Mouse (Mus musculus) kidney, embryonic 14.5 days (tissue): Measurements from ENCODE around the gene Clec2i. TPM values are rescaled to one million over a fixed set of nuclear protein-coding genes. Genes with fewer than 3 reads are reported as not detected.
A peak's percentile ranks its signal among the peaks of the same experiment; 100 is the strongest.

Experiments used
- ATAC-seq: fragments of 200-750 bp; cut with Nextera tagmentation; 2 replicates; pipeline ENCODE4 v1.8.0; 2017; ENCODE audit warnings: moderate number of reproducible peaks, mild to moderate bottlenecking, moderate TSS enrichment, moderate library complexity; ENCODE audit not compliant: low FRiP score, low TSS enrichment
- H3K27ac ChIP-seq: fragments of 300-500 bp; sonication (generic); 2 replicates; pipeline ENCODE4 v1.5.1; 2014; ENCODE audit warnings: low read depth, mild to moderate bottlenecking, low read length, moderate library complexity, mixed read lengths
- H3K27me3 ChIP-seq: fragments of 300-500 bp; sonication (generic); 2 replicates; pipeline ENCODE4 v1.6.1; 2014; ENCODE audit warnings: mild to moderate bottlenecking, low read length; ENCODE audit not compliant: control insufficient read depth, insufficient read depth
- H3K36me3 ChIP-seq: fragments of 300-500 bp; sonication (generic); 2 replicates; pipeline ENCODE4 v1.6.1; 2014; ENCODE audit warnings: low read length, mixed read lengths; ENCODE audit not compliant: control insufficient read depth, insufficient read depth
- H3K4me1 ChIP-seq: fragments of 300-500 bp; sonication (generic); 2 replicates; pipeline ENCODE4 v1.6.1; 2014; ENCODE audit warnings: low read length, mixed read lengths; ENCODE audit not compliant: control insufficient read depth, insufficient read depth
- H3K4me2 ChIP-seq: fragments of 300-500 bp; sonication (generic); replicated peaks from 2 replicates; pipeline ENCODE4 v1.6.1; 2014; ENCODE audit warnings: low read depth, mild to moderate bottlenecking, low read length
- H3K4me3 ChIP-seq: fragments of 300-500 bp; sonication (generic); 2 replicates; pipeline ENCODE4 v1.5.1; 2014; ENCODE audit warnings: mild to moderate bottlenecking, low read length
- H3K9ac ChIP-seq: fragments of 300-500 bp; sonication (generic); 2 replicates; pipeline ENCODE4 v1.6.1; 2014; ENCODE audit warnings: low read depth, mild to moderate bottlenecking, low read length, moderate library complexity
- H3K9me3 ChIP-seq: fragments of 300-500 bp; sonication (generic); 2 replicates; pipeline ENCODE4 v1.6.1; 2016; ENCODE audit warnings: low read length; ENCODE audit not compliant: control insufficient read depth
- WGBS: fragments of 180-500 bp; shearing (Covaris S2); extraction: QIAGEN DNeasy Blood & Tissue Kit; methylation state at CpG from one replicate; pipeline ENCODE4 v1.1.7; 2014; 5-methylcytosine and 5-hydroxymethylcytosine counted together
- polyA plus RNA-seq: library from polyadenylated mRNA; unstranded; fragments of >200 nt; fragmentation: Nextera tagmentation; extraction: Ambion mirVana; gene quantifications from 2 replicates; pipeline ENCODE4 v1.2.1, GENCODE M21; 2014

The Clec2i gene
- polyA plus RNA-seq, 1 experiment from 2014 or later = 0.23 TPM

DNA sequence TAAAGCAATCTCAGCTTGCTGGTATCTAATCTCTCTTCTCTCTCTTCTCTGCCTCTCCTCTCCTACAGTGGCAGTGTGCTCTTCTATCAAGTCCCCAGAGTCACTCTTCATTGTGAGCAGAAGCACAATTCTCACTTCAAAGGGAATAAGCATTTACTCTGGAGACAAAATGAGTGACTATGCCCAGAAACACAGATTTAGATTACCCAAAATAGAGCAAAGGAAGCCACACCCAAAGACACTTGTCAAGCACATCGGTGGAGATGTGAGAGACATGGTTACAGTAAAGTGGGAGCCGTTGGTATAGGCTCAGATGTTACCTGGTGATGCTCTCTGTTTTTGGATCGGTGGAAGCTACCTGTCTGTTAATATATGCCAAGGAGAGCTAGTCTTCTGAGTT is 34.6 kb upstream of the Clec2i start:
- ATAC-seq = no peak
- H3K9me3 ChIP-seq = no peaks in the 10 kb centered on the region
- H3K4me1 ChIP-seq = 0 out of 2 replicates have a peak, but pooled peaks cover 5% of the 10 kb centered on the region
- H3K27ac ChIP-seq = no peak overlapping the region
- H3K36me3 ChIP-seq = no peaks in the 10 kb centered on the region
- H3K27me3 ChIP-seq = no peaks in the 10 kb centered on the region
- H3K4me3 ChIP-seq = no peak overlapping the region
- H3K4me2 ChIP-seq = no peak overlapping the region
- WGBS = 85% methylated on average over 3 of the region's 3 CpGs
- no peak overlapping the region for H3K9ac ChIP-seq

DNA sequence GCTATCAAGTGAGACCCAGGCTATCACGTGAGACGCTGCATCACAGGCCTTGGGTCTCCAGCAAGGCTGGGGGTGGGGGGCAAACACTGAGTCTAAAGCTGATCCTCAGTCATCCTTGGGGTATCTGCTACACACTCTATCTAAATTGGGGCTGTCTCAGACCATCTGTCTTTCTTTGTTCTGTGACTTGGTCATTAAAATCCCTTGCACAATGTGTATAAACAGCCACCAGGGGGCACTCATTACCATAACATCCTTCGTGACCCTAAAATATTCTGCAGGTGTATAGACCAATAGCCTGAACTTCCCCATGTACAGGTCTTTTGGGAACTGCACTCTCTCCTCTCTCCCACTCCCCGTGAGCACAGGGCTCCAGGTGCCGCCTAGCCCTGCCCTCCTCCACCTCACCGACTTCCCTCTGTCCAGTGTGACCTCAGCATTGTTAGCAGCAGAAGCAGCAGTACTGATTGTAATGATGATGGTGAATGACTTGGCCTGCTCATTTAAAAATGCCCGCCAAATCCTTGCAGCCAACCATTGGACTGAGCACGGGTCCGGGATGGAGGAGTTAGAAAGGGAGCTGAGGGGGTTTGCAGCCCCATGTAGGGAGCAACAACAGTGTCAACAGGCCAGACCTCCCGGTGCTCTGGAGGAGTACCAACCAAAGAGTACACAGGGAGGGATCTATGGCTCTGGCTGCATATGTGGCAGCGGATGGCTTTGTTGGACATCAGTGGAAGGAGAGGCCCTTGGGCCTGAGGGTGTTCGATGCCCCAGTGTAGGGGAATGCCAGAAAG is 33.2 kb upstream of the Clec2i start:
- peak; percentile 80 for ATAC-seq
- 48% methylated on average over 12 of the region's 12 CpGs for WGBS
- 0 out of 2 replicates have a peak, but pooled peaks cover 5% of the 10 kb centered on the region for H3K4me1 ChIP-seq
- no peaks in the 10 kb centered on the region for H3K27me3 ChIP-seq
- no peaks in the 10 kb centered on the region for H3K9me3 ChIP-seq
- H3K9ac ChIP-seq = no peak overlapping the region
- H3K36me3 ChIP-seq = no peaks in the 10 kb centered on the region
- H3K4me3 ChIP-seq = no peak overlapping the region
- H3K27ac ChIP-seq = no peak overlapping the region
- 0 out of 2 replicates have a peak overlapping the region, but pooled peaks have one; percentile 5 for H3K4me2 ChIP-seq

DNA sequence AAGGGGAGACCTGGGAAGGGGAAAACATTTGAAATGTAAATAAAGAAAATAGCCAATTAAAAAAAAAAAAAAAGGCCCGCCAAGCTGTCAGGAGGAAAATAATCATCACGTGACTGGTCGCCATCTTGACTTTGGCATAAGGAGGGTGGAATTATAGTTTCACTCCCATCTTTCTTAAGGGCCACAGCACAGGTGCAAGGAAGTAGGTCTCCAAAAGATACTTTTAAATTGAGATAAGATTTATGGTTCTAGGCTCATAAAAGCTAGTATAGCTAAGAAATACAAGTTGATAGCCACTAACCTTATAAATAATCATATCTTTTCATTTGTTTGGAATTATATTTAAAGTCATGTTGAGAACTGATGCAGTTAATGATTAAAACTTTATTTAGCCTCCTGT is 32.5 kb upstream of the Clec2i start:
- Histone ChIP-seq H3K9ac (no peak overlapping the region), H3K36me3 (no peaks in the 10 kb centered on the region), H3K4me1 (0 out of 2 replicates have a peak, but pooled peaks cover 5% of the 10 kb centered on the region), H3K27ac (no peak overlapping the region), H3K9me3 (no peaks in the 10 kb centered on the region), H3K4me2 (no peak overlapping the region), H3K27me3 (no peaks in the 10 kb centered on the region), H3K4me3 (no peak overlapping the region)
- WGBS = 87% methylated on average over 3 of the region's 3 CpGs
- no peak for ATAC-seq

DNA sequence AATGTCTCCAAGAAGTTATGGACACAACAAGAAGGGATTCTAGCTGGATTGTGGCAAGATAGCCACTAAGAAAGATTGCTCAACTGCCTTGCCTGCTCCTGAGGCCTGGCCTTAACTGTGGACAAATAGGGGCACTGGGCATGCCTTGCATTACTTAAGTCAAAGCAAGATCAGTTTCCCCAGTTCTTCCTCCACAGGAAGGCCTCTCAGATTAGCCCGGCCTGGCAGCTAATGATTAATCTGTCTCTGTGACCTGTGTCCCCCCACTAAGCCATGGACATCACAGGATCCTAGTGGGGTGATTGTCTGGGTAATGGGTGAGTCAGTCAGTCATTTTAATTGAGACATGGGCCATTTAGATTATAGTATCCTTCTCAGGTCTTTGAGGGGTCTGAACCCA is 31.9 kb upstream of the Clec2i start:
- 0 out of 2 replicates have a peak, but pooled peaks cover 5% of the 10 kb centered on the region for H3K4me1 ChIP-seq
- 53% methylated on average over 1 of the region's 1 CpGs for whole genome bisulfite sequencing
- no peaks in the 10 kb centered on the region for H3K9me3 ChIP-seq
- H3K27me3 ChIP-seq = no peaks in the 10 kb centered on the region
- no peak overlapping the region for H3K4me2 ChIP-seq
- H3K36me3 ChIP-seq = no peaks in the 10 kb centered on the region
- H3K4me3 ChIP-seq = no peak overlapping the region
- H3K27ac ChIP-seq = no peak overlapping the region
- ATAC-seq = no peak
- H3K9ac ChIP-seq = no peak overlapping the region

DNA sequence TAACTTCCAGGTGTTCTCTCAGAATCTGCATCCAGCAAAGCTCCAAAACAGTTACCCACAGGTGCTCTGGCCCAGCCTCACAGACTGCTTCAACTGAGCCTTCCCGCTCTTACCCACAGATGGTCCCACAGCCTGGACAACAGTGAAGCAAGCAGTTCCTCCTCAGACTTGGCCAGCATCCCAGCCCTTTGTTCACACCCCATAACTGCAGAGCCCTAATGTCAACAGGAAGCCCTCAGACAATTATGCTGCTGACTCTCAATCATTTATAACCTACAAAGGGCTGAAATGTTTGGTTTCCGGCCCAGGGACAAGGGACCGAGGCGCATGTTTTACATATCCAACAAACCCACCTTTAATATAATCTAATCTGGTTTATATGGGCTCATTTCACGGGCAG is 31.1 kb upstream of the Clec2i start:
- H3K9ac ChIP-seq = no peak overlapping the region
- H3K27me3 ChIP-seq = no peaks in the 10 kb centered on the region
- 68% methylated on average over 5 of the region's 5 CpGs for WGBS
- 0 out of 2 replicates have a peak, but pooled peaks cover 5% of the 10 kb centered on the region for H3K4me1 ChIP-seq
- H3K4me2 ChIP-seq = no peak overlapping the region
- peak; percentile 75 for ATAC-seq
- H3K4me3 ChIP-seq = no peak overlapping the region
- H3K9me3 ChIP-seq = no peaks in the 10 kb centered on the region
- H3K27ac ChIP-seq = no peak overlapping the region
- no peaks in the 10 kb centered on the region for H3K36me3 ChIP-seq

DNA sequence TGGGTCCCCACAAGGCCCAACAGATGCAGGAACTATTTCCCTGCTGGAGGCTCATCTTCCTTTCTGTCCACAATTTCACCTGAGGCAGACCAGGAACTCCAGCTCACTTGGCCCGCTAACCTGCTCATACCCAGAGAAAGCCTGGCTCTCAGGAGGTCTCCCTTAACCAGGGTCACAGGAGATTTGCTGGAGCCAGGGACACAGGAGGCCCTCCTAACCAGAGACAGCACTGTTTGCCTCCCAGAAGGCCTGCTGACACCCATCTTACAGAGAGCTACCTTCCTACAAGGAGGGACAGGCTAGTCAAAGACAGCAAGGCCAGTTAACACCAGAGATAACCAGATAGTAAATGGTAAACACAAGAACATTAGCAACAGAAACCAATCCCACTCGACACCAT is 29.4 kb upstream of the Clec2i start:
- H3K4me2 ChIP-seq = no peak overlapping the region
- H3K27me3 ChIP-seq = no peaks in the 10 kb centered on the region
- WGBS = 97% methylated on average over 2 of the region's 2 CpGs
- no peak for ATAC-seq
- H3K27ac ChIP-seq = no peak overlapping the region
- H3K9ac ChIP-seq = no peak overlapping the region
- no peak overlapping the region for H3K4me3 ChIP-seq
- no peaks in the 10 kb centered on the region for H3K9me3 ChIP-seq
- 0 out of 2 replicates have a peak, but pooled peaks cover 5% of the 10 kb centered on the region for H3K4me1 ChIP-seq
- no peaks in the 10 kb centered on the region for H3K36me3 ChIP-seq

DNA sequence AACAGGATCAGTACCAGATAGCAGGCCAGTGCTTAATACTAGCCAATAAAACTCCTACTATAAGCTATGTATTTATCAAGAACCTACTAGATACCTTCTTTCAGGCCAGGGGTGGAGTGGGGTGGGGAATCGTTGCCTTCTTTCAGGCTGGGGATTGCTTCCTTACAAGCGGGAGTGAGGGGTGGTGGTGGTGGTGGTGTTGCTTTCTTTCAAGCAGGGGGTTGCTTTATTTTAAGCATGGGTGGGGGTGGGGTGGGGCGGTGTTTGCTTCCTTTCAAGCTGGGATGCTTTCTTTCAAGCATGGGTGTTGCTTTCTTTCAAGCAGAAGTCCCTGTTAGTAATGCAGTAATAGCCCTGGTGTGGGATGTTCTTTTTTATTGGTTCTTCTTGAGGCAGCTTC is 18.5 kb upstream of the Clec2i start:
- Histone ChIP-seq H3K36me3 (no peaks in the 10 kb centered on the region), H3K4me1 (no peaks in the 10 kb centered on the region), H3K4me3 (no peak overlapping the region), H3K27ac (no peak overlapping the region), H3K27me3 (no peaks in the 10 kb centered on the region), H3K4me2 (no peak overlapping the region), H3K9ac (no peak overlapping the region), H3K9me3 (no peaks in the 10 kb centered on the region)
- WGBS = 13% methylated on average over 3 of the region's 3 CpGs
- ATAC-seq = no peak

DNA sequence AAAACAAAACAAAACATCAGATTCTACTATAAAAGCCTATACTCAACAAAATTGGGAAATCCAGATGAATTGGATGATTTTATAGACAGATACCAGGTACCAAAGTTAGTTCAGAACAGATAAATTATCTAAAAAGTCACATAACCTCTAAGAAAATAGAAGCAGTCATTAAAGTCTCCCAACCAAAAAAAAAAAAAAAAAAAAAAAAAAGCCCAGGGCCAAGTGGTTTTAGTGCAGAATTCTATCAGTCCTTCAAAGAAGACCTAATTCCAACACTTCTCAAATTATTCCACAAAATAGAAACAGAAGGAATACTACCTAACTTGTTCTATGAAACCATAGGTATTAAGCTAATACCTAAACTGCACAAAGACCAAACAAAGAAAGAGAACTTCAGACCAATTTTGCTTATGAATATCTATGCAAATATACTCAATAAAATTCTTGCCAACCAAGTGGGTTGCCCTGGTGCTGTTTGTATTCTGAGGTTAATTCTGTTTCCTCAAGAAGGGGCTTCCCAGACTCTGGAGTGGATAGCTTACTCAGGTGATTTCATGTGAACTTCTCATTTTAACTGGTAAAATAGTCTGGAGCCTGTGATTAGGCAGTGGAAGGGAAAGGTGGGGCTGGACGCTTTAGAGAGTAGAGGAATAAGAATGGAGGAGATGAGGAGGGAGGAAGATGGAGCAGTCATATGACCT is 15.3 kb upstream of the Clec2i start:
- 93% methylated on average over 1 of the region's 1 CpGs for WGBS
- no peaks in the 10 kb centered on the region for H3K27me3 ChIP-seq
- H3K36me3 ChIP-seq = no peaks in the 10 kb centered on the region
- no peak overlapping the region for H3K4me2 ChIP-seq
- H3K9ac ChIP-seq = no peak overlapping the region
- no peaks in the 10 kb centered on the region for H3K9me3 ChIP-seq
- no peaks in the 10 kb centered on the region for H3K4me1 ChIP-seq
- H3K4me3 ChIP-seq = no peak overlapping the region
- no peak for ATAC-seq
- no peak overlapping the region for H3K27ac ChIP-seq

DNA sequence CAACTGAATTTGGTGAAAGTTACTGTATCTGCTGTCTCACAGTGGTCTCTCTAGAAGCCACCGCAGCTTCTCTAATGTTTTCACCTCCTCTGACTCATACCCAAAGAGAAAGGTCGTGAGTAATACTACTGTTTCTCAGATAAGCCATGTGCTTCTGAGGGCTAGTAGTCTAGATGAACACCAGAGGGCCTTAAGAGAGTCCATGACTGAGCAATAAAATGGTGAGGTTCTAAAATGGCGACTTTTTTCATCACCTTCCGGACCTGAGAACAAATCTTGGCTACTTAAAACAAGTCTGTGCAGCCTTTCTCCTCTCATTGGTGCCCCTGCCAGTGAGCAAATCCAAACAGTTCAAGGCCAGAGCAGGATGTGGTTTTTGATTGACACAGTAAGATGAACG is 1.4 kb downstream of the Clec2i start:
- Histone ChIP-seq H3K4me2 (no peak overlapping the region), H3K9me3 (no peaks in the 10 kb centered on the region), H3K36me3 (no peaks in the 10 kb centered on the region), H3K4me3 (no peak overlapping the region), H3K27me3 (no peaks in the 10 kb centered on the region), H3K27ac (no peak overlapping the region), H3K9ac (no peak overlapping the region), H3K4me1 (no peaks in the 10 kb centered on the region)
- 75% methylated on average over 5 of the region's 5 CpGs for WGBS
- ATAC-seq = no peak
